Mouse (Mus musculus): ENCODE data around the gene Gm5624. TPM values are rescaled to one million over a fixed set of nuclear protein-coding genes. Genes with fewer than 3 reads are reported as not detected.

The Gm5624 gene
- polyA plus RNA-seq (2017; shearing (Covaris generic)): not detected

DNA sequence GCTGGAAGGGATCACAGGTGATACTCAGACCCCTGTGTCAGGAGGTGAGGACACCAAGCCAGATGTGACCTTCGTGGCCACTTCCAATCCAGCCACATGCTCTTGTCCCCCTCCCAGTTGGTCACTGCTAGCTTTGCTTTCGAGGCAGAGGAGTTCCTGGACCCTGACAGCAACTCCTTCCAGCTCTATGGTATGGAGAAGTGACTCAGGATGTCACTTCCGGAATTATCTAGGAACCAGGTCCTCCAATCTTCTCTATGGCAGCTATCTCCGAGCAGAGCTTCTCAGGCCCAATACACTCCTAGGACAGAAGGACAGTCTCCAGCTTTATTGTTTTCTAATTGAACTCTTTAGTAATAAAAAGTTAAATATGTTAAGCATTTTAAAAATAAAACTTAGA, at the start of gene Gm5624:
TSS of gene Gm5624 (minus strand) at position 202 of the 400 bp plus-strand sequence.

DNA sequence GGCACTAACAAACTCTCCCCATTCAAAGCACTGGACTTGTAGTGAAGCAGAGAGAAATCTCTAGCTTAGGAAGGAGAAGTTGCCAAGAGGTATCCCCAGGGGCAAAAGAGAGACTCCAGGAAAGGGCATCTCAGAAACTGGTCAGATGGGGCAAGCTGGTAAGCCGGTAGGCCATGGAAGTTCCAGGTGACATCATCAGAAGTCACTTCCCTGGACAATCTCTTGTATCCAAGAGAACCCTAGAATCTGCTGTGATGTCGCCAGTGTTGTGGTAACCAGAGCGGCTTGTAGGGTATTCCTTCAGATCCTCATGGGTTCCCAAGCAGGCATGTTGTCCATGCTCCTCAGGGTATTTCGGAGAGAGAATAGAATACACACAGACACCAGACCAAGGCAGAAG, 44.9 kb downstream of the Gm5624 start, which contains the start of gene Gm8247:
TSS of gene Gm8247 (plus strand) at position 301 of the 400 bp plus-strand sequence.

DNA sequence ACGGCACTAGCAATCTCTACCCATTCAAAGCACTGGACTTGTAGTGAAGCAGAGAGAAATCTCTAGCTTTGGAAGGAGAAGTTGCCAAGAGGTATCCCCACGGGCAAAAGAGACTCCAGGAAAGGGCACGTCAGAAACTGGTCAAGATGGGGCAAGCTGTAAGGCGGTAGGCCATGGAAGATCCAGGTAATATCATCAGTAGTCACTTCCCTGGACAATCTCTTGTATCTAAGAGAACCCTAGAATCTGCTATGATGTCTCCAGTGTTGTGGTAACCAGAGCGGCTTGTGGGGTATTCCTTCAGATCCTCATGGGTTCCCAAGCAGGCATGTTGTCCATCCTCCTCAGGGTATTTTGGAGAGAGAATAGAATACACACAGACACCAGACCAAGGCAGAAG, 109.8 kb downstream of the Gm5624 start, which contains the start of gene Gm17093:
TSS of gene Gm17093 (plus strand) at position 301 of the 400 bp plus-strand sequence.

Other genes with a start within 250 kb of the Gm5624 start
- not detected for gene Gm3371, start 217.2 kb downstream of the Gm5624 start, polyA plus RNA-seq (2017; shearing (Covaris generic))
- gene Gm8232, start 194.3 kb downstream of the Gm5624 start, polyA plus RNA-seq (2017; shearing (Covaris generic)): not detected
- not detected for gene BC061237, start 135.5 kb downstream of the Gm5624 start, polyA plus RNA-seq (2017; shearing (Covaris generic))
- gene Gm17093, start 109.7 kb downstream of the Gm5624 start, polyA plus RNA-seq (2017; shearing (Covaris generic)): not detected
- gene Gm8247, start 44.8 kb downstream of the Gm5624 start, polyA plus RNA-seq (2017; shearing (Covaris generic)): not detected
- not detected for gene Gm8257, start 78.5 kb upstream of the Gm5624 start, polyA plus RNA-seq (2017; shearing (Covaris generic))
- gene Gm8267, start 122.4 kb upstream of the Gm5624 start, polyA plus RNA-seq (2017; shearing (Covaris generic)): 1.1 TPM
- not detected for gene Ptgdr, start 231.4 kb upstream of the Gm5624 start, polyA plus RNA-seq (2017; shearing (Covaris generic))